Mouse (Mus musculus) left cerebral cortex, adult 2 months (tissue): ENCODE data around the gene Them7. TPM values are rescaled to one million over a fixed set of nuclear protein-coding genes. Genes with fewer than 3 reads are reported as not detected.

Source experiments
- DNase-seq, 2 experiments: peaks; one replicate each; pipeline ENCODE4 v3.0.0; 2021 to 2022; ENCODE audit warnings: low spot score in 2 of 2, mixed read lengths in 1 of 2; ENCODE audit errors: extremely low spot score in 1 of 2
- H3K27ac ChIP-seq: fragments of 200-600 bp; 2 replicates; pipeline ENCODE4 v1.8.1; 2022
- H3K4me3 ChIP-seq: fragments of 200-600 bp; 2 replicates; pipeline ENCODE4 v1.8.1; 2022
- CTCF ChIP-seq: fragments of 200-600 bp; IDR thresholded peaks from 2 replicates; pipeline ENCODE4 v1.8.1; 2022; ENCODE audit warnings: antibody characterized with exemption, mild to moderate bottlenecking, moderate library complexity
- intact Hi-C: fragments of 180-260 bp; cut with DNase I; formaldehyde crosslinking; loops from one replicate; pipeline ENCODE4 v1.15.1; 2025
- total RNA-seq, 2 experiments: library from RNA; stranded (reverse); gene quantifications; 2 replicates each; pipeline ENCODE4 v1.2.3; 2021

Them7 gene
- total RNA-seq, 2 experiments from 2014 or later = not detected

DNA sequence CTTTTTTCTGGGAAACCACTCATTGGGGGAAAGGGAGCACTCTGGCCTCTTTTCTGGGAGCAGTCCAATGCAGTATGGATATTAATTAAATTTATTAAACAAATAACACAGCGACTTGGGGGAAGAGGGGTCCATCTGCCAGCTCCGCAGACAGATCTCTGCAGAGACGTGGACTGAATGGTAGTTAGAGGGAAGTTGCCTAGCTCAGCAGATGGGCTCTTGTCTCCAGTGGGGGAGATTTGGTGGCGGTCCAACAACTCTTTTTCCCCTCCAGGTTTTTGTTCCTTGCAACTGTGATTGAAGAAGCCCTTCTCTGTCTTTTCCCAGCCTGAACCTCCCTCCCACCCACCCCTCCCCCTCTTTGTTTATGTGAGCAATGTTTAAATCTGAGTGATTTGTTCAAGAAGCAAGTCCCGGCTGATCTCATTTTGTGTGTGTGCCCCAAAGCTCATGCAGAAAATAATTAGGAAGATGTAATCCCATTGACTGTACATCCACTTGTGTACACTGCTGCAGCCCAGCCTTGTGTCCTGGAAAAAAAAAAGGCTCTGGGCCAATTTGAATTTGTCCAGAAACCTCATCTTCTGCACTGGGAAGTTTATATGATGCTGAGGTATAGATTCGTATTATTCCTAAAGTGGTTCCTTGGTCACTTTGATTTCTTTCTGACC is 58.4 kb downstream of the Them7 start:
- no peak overlapping the region for H3K4me3 ChIP-seq
- no peak for DNase-seq
- intact Hi-C loops = no loop called here
- no peak overlapping the region for H3K27ac ChIP-seq
- TF ChIP-seq CTCF = no peak

DNA sequence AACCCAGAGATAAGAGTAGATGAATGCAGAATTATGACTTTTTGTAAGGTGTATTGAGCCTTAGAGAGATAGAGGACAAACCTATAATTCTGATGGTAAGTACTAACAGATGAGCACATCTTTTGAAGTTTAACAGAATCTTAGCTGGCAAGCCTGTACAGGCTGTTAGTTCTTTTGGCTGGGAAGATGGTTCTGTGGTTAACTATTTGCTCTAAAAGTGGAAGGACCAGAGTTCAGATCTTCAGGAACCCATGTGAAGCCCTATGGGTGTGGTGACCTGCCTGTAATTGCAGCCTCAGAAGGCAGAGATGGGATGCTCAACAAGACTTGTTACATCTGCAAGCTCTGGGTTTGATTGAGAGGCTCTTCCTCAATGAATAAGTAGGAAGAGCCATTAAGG is 59.7 kb downstream of the Them7 start:
- TF ChIP-seq CTCF = no peak
- no peak for DNase-seq
- no peak overlapping the region for H3K27ac ChIP-seq
- intact Hi-C loops = no loop called here
- no peak overlapping the region for H3K4me3 ChIP-seq

DNA sequence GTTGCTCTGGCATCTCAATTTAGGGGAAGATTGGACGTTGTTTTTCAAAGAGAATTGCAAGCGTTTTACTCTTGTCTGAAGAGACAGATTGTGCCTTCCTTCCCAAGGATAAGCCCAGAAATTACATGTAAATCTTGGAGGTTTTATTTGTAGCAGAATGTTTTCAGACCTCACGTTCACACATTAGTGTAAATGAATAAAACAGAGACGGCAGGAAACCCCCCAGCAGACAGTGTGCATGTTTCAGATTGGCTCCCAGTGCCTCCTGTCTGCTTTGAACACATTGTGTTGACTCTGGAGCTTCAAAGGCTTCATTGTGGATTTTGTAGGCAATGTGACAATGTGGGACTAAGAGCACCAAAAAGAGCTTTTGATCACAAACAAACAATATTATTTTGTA is 60.7 kb downstream of the Them7 start:
- Histone ChIP-seq H3K27ac (no peak overlapping the region), H3K4me3 (no peak overlapping the region)
- intact Hi-C loops = no loop called here
- no peak for TF ChIP-seq CTCF
- DNase-seq = no peak

DNA sequence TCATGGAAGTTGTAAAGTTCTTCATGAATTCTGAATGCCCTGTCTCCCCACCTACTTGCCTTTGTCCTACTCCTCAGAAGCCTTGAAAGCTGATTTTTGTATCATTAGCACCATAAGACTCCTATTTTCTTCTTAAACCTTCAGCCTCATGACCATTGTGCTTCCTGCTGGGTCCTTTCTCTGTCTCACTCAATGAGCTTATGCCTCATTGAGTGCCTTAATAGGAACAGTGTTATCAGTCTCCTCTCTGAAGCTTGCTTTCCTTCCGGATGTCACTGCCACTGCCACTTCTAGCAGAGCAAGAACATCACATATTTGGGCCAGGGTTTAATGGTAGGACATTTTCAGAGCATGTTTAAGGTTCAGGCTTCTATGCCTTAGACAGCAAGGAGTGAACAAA is 71.7 kb downstream of the Them7 start:
- Histone ChIP-seq H3K4me3 (no peak overlapping the region), H3K27ac (no peak overlapping the region)
- DNase-seq = no peak
- no peak for TF ChIP-seq CTCF
- intact Hi-C loops = no loop called here

DNA sequence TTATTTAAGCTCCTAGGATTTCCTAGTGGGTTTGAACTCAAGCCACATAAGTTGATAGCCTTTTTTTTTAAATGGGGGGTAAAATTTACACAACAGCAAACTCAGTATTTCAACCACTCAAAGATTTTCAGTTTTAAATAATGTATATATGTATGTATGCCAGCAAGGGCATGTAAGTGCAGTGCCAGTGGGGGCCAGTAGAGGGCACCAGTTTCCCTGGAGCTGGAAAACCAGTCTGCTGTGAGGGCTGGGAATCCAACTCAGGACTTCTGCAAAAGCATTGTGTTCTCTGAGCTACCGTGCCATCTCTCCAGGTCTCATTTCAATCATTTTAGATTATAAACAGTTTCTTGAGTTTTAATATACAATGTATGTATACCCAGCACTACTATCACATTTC is 74.8 kb downstream of the Them7 start:
- Histone ChIP-seq H3K27ac (no peak overlapping the region), H3K4me3 (no peak overlapping the region)
- intact Hi-C loops = no loop called here
- no peak for DNase-seq
- TF ChIP-seq CTCF = peak; percentile 14

DNA sequence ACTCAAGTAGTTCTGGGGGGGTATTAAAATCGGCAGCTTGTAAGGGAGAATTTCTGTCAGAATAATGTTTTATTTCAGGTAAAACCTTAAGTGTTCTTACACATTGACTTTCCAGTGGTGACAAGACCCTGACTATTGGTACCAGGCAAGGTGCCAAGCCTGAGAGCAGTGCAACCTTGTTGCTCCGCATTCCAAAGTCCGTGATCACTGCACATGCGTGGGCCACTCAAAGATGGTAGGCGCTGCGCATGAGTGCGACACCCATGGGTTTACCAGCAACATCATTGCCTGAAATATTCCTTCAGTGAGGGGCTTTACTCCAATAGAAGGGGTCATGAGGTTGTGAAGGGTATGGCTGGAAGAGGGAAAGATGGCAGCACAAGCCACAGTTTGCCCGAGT is 77.0 kb downstream of the Them7 start:
- DNase-seq = no peak
- Histone ChIP-seq H3K4me3 (no peak overlapping the region), H3K27ac (no peak overlapping the region)
- TF ChIP-seq CTCF = no peak
- intact Hi-C loops = no loop called here

DNA sequence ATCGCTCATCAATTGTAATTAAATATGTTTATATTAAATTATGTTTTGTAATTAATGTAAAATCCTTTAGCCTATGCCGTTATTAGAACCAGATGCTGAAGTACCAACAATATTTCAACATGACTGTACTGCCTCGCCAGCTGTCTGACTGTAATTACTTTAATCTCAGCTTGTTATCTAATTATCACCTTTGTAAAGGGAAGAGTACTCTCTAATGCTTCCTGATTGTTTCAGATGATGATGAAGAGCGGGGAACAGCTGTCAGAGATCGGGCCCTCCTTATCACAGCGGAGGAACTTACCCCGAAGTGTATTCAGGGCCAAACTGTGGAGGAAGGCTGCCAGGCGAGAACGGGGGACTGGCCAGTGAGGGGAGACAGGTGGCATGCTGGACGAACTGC is 77.4 kb downstream of the Them7 start:
- intact Hi-C loops = no loop called here
- TF ChIP-seq CTCF = no peak
- DNase-seq = no peak
- Histone ChIP-seq H3K4me3 (no peak overlapping the region), H3K27ac (no peak overlapping the region)

DNA sequence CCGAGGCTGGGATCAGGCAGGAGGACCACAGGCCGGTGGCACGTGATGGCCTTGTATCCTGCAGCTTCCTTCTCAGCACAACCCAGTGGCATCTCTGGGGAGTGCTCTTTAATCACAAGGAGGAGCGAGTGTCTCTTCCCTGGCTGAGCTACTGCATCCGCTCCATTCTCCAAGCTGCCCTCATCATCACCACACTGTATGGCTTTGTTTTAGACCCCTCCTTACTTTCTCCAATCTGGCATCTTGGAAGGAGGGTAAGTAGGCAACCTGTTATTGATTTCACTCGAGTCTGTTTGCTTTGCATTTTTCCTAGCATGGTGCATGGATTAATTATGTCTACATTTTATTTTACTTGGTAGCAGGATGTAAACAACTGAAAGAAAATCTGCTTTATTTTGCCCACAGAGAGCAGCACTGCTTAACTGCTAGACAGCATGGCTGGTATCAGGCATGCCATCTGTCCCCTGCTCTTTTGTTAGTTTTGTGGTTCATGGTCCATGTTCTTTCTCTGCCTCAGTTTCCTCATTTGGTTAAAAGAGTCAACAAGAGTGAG is 79.9 kb downstream of the Them7 start:
- TF ChIP-seq CTCF = no peak

DNA sequence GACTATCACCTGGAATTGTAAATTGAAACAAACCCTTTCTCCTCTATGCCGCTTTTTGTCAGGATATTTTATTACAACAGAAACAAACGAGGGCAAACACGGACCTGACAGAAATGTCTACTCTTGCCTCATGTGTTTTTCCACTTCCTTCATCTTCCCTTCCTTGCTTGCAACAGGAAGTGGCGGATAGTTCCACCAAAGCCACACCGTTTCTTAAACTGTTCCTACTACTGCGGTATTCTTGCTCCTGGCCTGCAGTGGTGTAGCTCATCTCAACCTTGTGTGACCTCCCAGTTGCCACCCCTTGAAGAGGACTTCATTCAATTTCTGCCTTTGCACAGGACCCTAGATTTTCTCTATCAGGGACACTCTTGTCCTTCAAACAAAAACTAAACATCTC is 81.8 kb downstream of the Them7 start:
- no peak for DNase-seq
- intact Hi-C loops = no loop called here
- TF ChIP-seq CTCF = no peak
- no peak overlapping the region for H3K4me3 ChIP-seq
- no peak overlapping the region for H3K27ac ChIP-seq

More for the DNA sequence above, 79.9 kb downstream of the Them7 start:
- DNase-seq = no peak
- intact Hi-C loops = no loop called here
- no peak overlapping the region for H3K27ac ChIP-seq
- no peak overlapping the region for H3K4me3 ChIP-seq

DNA sequence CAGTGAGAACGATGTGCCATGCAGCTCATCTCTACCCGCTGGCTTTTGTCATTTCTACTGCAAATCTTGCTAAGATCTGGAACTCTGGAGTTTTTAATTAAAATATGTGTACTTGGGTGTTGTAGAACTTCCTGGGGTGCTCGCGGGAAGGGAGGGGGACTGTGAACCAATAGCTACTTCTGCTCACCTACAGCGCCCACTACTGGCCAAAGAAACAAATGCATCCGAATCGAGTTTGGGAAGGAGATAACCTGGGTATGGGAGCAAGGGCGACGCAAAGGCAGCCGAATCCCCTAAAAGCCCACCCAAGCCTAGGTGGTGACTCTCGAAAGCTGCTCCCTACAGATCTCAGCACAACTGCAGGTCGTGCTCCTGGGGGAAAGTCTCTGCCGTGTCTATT is 87.3 kb downstream of the Them7 start:
- TF ChIP-seq CTCF = peak; percentile 45
- Histone ChIP-seq H3K4me3 (no peak overlapping the region), H3K27ac (no peak overlapping the region)
- intact Hi-C loops = loop anchor here (5.0 kb wide), 1 partner anchor 54 kb away; no protein-coding TSS in a partner anchor
- DNase-seq = peak; percentile 17 to 20

DNA sequence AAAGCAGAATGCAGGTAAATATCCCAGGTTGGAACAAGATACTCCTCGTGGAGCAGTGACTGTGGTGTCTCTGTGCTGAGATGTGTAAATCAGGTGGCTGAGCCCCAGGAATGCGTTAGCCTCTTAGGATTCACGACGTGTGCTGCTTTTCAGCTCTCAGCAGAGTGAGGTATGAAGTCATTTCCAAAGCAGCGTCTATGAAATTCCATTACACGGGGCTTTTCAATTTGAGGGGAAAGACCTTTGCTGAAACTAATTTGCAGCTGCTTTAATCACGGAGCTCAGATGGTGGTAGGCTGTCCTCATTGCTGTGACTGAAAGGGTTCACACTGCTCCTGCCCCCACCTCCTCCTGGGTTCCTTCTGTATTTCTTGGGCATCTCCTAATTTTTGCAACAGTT is 87.9 kb downstream of the Them7 start:
- intact Hi-C loops = loop anchor here (5.0 kb wide), 1 partner anchor 55 kb away; no protein-coding TSS in a partner anchor
- Histone ChIP-seq H3K4me3 (no peak overlapping the region), H3K27ac (no peak overlapping the region)
- DNase-seq = no peak
- TF ChIP-seq CTCF = no peak

DNA sequence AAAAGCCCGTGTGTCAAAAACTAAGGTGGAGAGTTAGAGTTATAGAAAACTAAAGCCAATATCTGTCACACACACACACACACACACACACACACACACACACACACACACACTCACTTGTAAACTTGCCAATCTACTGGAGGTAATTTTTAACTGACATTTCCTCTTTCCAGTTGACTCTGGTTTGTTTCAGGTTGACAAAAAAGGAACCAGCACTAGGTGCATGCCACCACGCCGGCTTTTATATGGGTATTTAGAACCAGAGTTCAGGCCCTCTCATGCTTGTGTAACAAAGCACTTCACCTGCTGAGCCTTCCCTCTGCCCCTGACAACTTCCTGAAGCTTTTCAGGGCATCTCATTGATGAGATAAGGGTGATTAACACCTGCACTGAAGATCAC is 89.0 kb downstream of the Them7 start:
- no peak for TF ChIP-seq CTCF
- intact Hi-C loops = loop anchor here (5.0 kb wide), 1 partner anchor 56 kb away; no protein-coding TSS in a partner anchor
- DNase-seq = no peak
- no peak overlapping the region for H3K27ac ChIP-seq
- no peak overlapping the region for H3K4me3 ChIP-seq

DNA sequence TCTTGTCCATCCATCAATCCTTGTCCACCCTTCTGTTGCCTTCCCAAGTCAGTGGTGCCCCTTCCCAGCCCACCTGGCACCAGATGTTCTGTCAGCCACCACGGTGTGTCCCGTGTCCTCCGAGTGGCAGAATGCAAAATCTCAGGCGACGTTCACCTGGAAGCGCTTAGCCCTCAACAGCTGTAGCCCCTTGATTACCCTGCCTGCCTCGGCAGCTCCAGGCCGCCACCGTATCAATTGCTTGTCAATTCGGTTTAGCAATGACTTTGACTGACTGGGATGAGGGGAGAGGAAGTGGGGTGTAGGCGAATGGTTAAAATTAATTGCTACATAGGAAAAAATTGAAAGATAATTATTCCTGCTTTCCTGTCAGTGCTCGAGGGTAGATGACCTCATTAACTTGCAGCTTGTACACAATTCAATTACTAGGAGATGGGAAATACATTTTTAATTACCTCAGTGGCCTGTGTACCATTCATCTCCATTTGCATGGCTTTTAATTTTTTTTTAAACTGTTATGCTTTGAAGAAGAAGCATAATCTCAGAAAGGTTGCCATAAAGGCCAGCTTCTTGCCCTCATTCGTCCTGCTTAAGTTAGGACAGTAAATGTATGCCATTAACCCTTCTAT is 93.5 kb downstream of the Them7 start:
- DNase-seq = no peak
- H3K27ac ChIP-seq = no peak overlapping the region
- intact Hi-C loops = no loop called here
- no peak overlapping the region for H3K4me3 ChIP-seq
- no peak for TF ChIP-seq CTCF
